Mouse (Mus musculus) gastrocnemius, postnatal 36 days (tissue): ENCODE results near the gene Car12. TPM values are rescaled to one million over a fixed set of nuclear protein-coding genes. Genes with fewer than 3 reads are reported as not detected.
A peak's percentile ranks its signal among the peaks of the same experiment; 100 is the strongest.
"Not testable (repeated sequence)": the region's sequence is repeated elsewhere in the genome, so short reads cannot be mapped to it uniquely, and the experiment has no call there.

Experiments
- DNase-seq, 2 experiments: peaks; one replicate each; pipeline ENCODE4 v3.0.0; 2022
- intact Hi-C: fragments of 180-260 bp; cut with DNase I; formaldehyde crosslinking; loops from one replicate; pipeline ENCODE4 v1.15.1; 2025
- total RNA-seq, 2 experiments: library from RNA; stranded (reverse); gene quantifications; 2 replicates each; pipeline ENCODE4 v1.2.3; 2021

The Car12 gene
- total RNA-seq, 2 experiments from 2014 or later: 0.13 to 0.27 TPM

DNA sequence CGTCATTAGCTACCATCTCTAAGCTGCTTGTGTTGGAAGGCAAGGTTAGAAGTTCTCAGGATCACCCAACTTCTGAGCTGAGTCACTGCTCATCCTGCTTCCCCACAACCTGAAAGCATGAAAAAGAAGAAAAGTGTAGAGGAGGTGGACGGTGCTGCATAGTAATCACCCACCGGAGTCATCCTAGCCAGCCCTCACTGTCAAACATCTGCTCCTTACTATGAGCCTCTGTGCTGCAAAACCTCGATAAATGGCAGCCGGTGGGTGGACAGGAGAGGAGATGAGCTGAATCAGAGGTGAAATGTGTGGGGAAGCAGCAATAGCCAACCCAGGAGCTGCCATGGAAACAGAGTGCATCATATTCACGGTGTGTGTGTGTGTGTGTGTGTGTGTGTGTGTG is 39.4 kb downstream of the Car12 start:
- intact Hi-C loops: no loop called here
- DNase-seq: no peak

DNA sequence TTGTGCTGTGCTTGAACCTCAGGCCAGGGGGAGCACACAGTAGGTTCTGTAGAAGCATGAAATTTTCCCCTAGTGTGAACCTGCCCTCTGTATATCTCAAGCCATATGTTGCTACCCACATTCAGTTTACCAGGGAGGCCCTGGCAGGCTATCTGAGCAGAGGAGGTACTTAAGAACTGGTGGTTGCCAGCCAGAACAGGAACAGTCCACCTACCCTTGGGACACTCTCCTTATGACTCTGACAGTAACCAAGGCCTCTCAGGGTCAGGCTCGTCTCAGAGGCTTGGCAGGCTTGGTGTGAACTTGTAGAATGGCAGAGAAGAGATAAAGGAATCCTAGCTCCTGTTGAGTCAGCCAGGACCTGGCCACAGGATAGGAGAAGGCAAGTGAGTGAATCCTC is 47.5 kb downstream of the Car12 start:
- DNase-seq: no peak
- intact Hi-C loops: no loop called here

DNA sequence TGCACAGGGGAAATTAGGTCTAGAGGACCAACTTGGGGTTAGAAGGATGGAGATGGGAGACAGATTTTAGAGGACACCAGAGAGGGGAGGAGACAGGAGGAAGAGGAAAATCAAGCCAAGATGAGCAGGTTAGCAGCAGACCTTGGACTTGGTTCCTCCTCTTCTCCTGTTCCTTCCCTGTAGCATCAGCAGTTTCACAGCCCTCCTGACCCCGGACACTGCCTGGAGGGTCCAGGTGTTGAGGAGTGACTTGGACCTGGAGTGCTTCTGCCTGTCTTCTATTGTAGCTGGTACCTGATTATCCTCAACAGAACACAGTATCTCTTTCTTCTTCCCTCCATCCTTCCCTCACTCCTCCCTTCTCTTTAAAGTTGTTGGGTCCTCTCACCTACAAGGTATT is 55.2 kb downstream of the Car12 start:
- intact Hi-C loops: no loop called here
- DNase-seq: no peak

DNA sequence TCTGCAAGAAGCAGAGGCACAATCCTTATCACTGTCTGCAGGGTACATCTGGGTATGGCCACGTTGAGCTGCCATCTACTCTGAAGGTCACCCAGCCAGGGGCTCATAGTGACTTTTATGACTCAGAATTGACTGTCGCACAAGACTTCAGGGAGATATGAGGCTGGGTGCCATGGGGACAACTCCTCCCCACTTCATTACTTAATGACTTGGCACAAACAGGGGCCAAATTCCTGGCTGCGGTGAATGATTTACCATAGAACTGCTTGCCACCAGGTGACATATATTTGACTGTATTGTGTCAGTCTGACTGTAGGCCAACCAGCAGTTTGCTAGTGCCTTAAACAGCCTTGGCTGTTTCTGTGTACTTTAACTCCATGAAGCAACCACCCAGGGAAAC is 55.8 kb downstream of the Car12 start:
- DNase-seq: no peak
- intact Hi-C loops: no loop called here

DNA sequence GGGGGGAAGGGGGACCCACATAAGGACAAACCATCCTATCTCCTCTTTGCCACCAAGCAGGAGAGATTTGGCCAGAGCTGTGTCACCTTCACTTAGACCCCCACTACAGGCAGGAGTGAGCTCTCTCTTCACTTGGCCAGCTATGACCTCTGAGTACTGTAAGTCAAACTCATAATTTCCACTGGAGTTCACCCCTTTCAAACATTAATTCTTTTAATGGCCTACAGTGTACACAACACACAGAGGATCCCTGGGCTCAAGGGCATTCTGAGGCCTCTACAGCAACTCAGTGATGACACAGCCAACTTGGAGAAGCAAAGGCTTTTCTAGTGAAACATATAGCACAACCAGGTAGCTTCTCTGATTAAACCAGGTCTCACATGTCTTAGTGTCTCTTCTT is 57.2 kb downstream of the Car12 start:
- no peak for DNase-seq
- intact Hi-C loops: no loop called here

DNA sequence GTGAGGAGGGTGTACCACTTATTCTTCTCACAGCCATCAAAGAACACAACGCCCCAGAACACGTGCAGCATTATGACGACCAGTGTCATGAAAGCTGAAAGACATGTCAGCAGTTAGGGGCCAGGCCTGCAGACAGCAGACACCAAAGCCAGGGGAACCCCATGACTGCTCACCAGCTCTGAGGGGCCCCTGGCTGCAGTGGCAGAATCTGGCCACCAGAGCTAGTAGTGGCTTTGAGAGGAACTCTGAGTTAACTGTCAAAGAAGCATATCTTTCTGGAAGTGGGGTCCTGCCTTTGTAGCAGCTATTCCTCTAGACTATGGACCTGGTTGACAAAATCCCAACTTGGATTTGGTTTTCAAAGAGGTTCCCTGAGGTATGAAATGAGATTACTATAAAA is 71.1 kb downstream of the Car12 start:
- DNase-seq, intact Hi-C loops: not testable (repeated sequence)

DNA sequence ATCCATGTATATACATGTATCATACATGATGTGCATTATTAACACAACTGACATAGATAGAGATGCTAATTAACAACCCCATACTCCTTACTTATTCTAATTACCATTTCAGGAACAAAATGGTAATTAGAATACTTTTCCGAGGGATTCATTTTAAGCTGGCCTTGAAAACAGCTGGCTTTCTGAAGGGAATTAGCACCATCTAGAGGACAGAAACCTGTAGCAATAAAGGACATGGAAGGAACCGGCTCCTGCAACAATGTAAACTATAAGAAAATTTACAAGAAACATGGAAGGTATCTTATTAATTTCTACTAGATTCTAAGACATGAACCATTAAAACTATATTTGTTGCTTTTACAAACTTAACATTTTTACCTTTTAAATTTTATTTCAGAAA is 74.3 kb downstream of the Car12 start:
- no peak for DNase-seq
- intact Hi-C loops: loop anchor here (2.0 to 5.0 kb wide), 3 partner anchors 81 to 276 kb away; partner anchors contain the start of gene Fbxl22

DNA sequence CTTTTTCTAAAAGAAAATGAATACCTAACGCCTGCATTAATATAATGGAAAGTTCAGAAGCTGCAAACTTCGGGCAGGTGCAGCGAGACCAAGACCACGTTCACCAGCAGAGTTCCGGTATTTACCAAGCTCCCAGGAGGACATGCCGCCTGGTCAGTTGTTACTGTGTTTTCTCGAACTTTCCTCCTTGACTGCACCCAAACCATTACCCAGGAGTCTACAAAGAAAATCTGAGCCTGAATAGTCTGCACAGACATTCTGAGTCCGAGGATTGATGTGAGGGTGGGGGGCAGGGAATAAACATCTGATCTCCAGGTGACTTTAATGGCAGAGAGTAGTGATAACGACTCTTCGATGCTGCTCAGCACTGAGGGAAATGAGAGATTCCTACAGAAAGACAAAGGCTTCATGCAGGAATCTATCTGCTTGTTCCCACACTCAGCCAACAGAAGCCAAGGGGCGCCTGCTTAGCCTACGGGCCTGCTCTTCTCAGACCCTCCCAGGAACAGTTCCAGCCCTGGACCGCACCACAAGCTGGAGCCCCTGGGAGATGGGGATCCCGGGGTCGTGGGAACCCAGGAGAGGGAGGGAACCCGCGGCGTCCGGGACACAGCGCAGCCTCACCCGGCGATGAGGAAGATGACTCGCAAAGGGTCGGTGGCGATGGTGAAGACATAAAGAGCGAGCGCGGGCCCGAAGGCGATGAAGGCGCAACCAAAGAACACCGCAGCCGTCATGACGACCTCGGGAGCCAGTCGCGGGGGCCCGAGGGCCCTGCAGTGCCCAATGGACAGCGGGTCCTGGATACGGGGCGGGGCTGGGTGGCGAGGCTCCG is 81.4 kb downstream of the Car12 start:
- DNase-seq: no peak
- intact Hi-C loops: loop anchor here (5.0 kb wide), 1 partner anchor 37 kb away; the partner anchor contains the start of gene Aph1c

DNA sequence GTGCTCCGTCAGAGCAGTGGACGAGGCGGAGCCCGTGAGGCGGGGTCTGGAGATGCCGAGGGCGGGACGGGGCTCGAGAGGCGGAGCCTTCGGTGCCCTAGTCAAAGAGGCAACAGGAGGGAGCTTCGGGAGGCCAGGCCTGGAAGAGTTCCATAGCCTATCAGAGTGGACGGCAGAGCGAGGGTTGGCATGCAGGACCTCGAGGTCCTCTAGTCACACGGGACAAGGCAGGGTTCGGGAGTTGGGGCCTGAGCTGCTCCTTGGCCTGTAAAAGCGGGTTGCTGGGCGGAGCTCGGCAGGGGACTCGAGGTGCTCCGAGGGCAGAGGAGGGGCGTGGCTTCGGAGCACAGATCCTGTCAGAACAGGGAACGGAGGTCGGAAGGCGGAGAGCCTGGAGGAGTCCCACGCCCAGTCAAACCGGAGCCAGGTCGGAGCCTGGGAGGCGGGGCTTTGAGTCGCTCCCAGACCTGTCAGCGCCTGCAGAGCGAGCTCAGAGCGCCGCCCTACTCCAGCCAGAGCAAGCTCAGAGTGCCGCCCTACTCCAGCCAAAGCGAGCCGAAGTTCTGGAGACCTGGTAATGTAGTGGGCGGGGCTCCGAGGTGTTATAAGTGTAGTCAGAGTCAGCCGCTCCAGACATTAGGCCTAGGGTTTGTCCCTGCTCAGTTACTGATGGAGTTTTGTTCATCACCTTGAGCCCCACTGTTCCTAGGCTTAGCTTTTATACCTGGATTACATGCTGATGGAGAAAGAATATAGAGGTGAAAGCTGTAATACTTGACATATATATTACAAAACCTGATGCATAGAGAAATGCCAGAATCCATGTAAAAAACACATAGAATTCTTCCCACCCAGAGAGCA is 82.2 kb downstream of the Car12 start, which contains the start of gene Aph1b:
Gene Aph1b, minus strand, starts transcription at position 27 of the 861 bp plus-strand sequence.
- peak; percentile 93 to 94 for DNase-seq
- intact Hi-C loops: loop anchor here (5.0 kb wide), 1 partner anchor 37 kb away; the partner anchor contains the start of gene Aph1c

DNA sequence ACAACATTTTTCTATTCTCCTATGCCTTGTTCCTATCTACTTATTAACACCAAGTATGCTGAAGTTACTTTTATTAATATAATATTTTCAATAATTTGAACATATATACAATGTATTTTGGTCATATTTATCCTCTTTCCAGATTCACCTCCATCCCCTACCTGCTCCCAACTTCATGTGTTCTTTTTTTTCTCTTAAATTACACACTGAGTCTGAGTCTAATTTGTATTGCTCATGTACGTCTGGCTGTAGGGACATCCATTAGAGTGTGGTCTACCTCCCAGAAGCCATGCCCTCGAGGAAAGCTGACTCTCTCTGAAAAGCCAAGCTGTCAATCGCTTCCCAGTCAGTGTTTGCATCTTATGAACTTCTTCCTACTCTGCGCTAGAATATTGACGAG is 83.3 kb downstream of the Car12 start, which contains the start of gene Gm10647:
Gene Gm10647, plus strand, starts transcription at position 301 of the 400 bp plus-strand sequence.
- intact Hi-C loops: loop anchor here (5.0 kb wide), 1 partner anchor 36 kb away; the partner anchor contains the start of gene Aph1c
- no peak for DNase-seq

DNA sequence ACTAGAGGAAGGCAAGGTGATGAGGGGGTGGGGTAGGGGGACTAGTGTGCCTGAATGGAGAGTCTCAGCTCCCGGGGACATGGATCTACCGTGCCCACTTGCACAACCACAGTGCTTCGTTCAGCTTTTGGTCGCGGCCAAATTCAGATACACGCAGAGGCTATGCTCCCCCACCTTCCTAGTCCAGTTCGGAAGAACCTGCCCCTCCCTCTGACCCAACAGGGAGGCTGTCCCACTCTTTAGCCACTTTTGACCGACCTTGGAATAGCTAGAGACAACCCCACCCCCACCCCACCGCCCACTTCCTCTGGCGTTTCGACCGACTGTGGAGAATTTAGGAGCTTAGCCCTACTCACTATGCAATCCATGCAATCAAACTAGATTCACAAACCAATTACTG is 88.5 kb downstream of the Car12 start:
- intact Hi-C loops: no loop called here
- DNase-seq: no peak

DNA sequence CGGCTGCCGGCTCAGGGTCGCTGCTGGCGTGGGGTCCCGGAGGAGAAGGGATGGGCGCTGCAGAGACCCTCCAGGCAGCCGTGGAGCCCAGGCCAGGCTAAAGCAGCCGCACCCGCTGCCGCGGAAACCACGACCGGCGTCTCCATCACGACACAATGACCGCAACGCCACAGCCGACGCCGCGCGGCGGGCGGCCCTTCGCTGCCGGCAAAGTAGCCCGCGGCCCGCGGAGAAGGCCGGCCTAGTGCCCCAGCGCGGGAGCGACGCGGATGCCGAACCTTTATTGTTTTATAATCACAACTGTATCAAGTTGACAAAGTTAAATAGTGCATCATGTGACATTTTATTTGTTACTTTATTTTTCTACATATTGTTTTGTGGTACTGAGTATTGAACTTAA is 92.5 kb downstream of the Car12 start:
- intact Hi-C loops: not testable (repeated sequence)

DNA sequence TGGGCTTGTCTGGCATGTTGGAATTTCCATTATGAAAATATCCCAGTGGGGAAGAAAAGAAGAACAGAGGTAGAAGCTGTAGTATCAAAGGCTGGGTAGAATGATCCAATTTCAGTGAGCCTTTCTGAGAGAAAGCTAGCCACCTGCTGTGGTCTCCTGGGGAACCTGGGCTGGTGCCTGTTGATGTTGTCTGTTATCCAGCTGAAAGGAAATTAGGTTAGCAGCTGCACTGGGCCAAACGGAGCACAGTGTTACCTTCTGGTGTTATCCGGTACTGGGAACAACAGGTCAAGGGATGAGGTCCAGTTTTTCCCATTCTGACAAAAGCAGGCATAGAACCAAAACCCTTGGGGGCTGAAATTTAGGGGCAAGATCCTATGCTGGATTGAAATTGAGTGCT is 99.9 kb downstream of the Car12 start:
- DNase-seq: no peak
- intact Hi-C loops: no loop called here

More for the DNA sequence above, 92.5 kb downstream of the Car12 start:
- DNase-seq: not testable (repeated sequence)

Other genes with a start within 250 kb of the Car12 start
- gene Fbxl22, start 199.1 kb upstream of the Car12 start, total RNA-seq: 1 to 10 TPM; 3.7 to 5.4 TPM
- 10 to 100 TPM; 13.2 to 15.4 TPM for gene Usp3, start 120.5 kb upstream of the Car12 start, total RNA-seq
- 1 to 10 TPM; 1.9 to 2.0 TPM for gene Aph1b, start 81.8 kb downstream of the Car12 start, total RNA-seq
- gene Gm10647, start 83.4 kb downstream of the Car12 start, total RNA-seq: not detected
- gene Aph1c, start 121.0 kb downstream of the Car12 start, total RNA-seq: under 1 TPM; 0.33 to 0.44 TPM
- gene Rab8b, start 206.0 kb downstream of the Car12 start, total RNA-seq: 1 to 10 TPM; 5.0 to 5.5 TPM
- 100 to 1,000 TPM; 170 to 203 TPM for gene Rps27l, start 232.4 kb downstream of the Car12 start, total RNA-seq